28 mouse cellular contexts compared by ENCODE assay signal in the genomic region with DNA sequence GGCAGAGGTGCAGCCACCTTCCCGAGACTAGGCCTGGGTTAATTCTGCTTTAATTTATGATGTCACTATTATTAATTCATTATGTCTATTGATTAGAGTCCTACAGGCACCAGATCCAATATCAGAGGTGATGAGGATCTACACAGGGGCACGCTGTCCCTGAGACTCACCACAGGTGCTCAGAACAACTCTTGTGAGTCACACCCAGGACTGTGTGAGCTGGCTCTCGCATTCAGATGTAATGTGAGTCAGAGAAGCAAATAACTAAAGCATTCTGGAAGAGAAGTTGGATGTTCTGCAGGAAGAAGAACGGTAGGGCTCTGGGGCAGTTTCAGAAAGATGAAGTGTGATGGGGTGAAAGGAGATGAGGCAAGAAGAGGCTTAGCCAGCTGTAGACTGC. TPM values are rescaled to one million over a fixed set of nuclear protein-coding genes. Genes with fewer than 3 reads are reported as not detected.
DNase-seq lines count a peak whose midpoint lies in the region; ATAC-seq and TF ChIP-seq lines count a peak whose summit lies in the region.
"Had no signal": no experiment of that assay in that cellular context is flagged by ENCODE, and none has a peak within 500 bp of the region (broad histone marks: within the 10 kb centered on the region; RNA-seq: fewer than 3 reads in every experiment).

No protein-coding gene starts in this region.

- H3K27me3 ChIP-seq in lung, postnatal 0 days (replicated peaks; ENCODE audit: insufficient read depth, low read length), result no peaks in the 10 kb centered on the region
- H3K27me3 ChIP-seq: embryonic facial prominence, embryonic 12.5 days; forebrain, embryonic 13.5 days; forebrain, embryonic 15.5 days; Patski had no signal

- H3K4me2 ChIP-seq in lung, postnatal 0 days (replicated peaks; ENCODE audit: low read depth, low read length), result no peak overlapping the region
- H3K4me2 ChIP-seq: embryonic facial prominence, embryonic 12.5 days; forebrain, embryonic 13.5 days; forebrain, embryonic 15.5 days had no signal

- no peak for TF ChIP-seq EP300 in lung, postnatal 0 days (IDR thresholded peaks at IDR 0.05)

- WGBS in lung, postnatal 0 days, result 61% methylated on average over 4 of the region's 4 CpGs

- ATAC-seq in lung, postnatal 0 days, result no peak
- ATAC-seq: activated CD4-positive, CD25-positive, alpha-beta regulatory T cell, adult 4 months; forebrain, embryonic 13.5 days; forebrain, embryonic 15.5 days; forebrain, postnatal 0 days; Patski had no signal

- H3K36me3 ChIP-seq in lung, postnatal 0 days (ENCODE audit: insufficient read depth, low read length), result no peaks in the 10 kb centered on the region
- H3K36me3 ChIP-seq: embryonic facial prominence, embryonic 10.5 days; embryonic facial prominence, embryonic 12.5 days; forebrain, embryonic 15.5 days had no signal

- no peak overlapping the region for H3K27ac ChIP-seq in lung, postnatal 0 days (ENCODE audit: low read length)
- H3K27ac ChIP-seq: embryonic facial prominence, embryonic 10.5 days; embryonic facial prominence, embryonic 12.5 days; forebrain, embryonic 13.5 days; forebrain, embryonic 15.5 days had no signal

- no peaks in the 10 kb centered on the region for H3K9me3 ChIP-seq in lung, postnatal 0 days (ENCODE audit: low read length)
- H3K9me3 ChIP-seq: embryonic facial prominence, embryonic 10.5 days; embryonic facial prominence, embryonic 12.5 days; forebrain, embryonic 13.5 days; forebrain, embryonic 15.5 days had no signal

- H3K4me3 ChIP-seq in lung, postnatal 0 days (ENCODE audit: low read depth, low read length), result no peak overlapping the region
- H3K4me3 ChIP-seq: embryonic facial prominence, embryonic 10.5 days; embryonic facial prominence, embryonic 12.5 days; forebrain, embryonic 13.5 days; forebrain, embryonic 15.5 days had no signal

- peak; percentile 36 to 55 for DNase-seq in adrenal gland, adult (ENCODE audit: inconsistent age in 2 of 2, low spot score in 1 of 2)
- DNase-seq in adrenal gland, postnatal 36 days, result no peak
- peak; percentile 36 for DNase-seq in lung, postnatal 0 days (ENCODE audit: low spot score)
- DNase-seq in lung, postnatal 25 days (ENCODE audit: low spot score), result no peak
- peak; percentile 67 for DNase-seq in brain, adult 2 months (ENCODE audit: low read depth, low spot score)
- no peak for DNase-seq in layer of hippocampus, postnatal 14 days (ENCODE audit: low spot score in 2 of 2)
- DNase-seq: adrenal gland, adult 2 months; adrenal gland, postnatal 10 days; adrenal gland, postnatal 25 days; cerebellum, adult 11 months; cerebellum, adult 2 months; cerebellum, adult 9-10 months; cerebellum, postnatal 10 days; cerebellum, postnatal 25 days; forebrain, postnatal 0 days had no signal

- no peak overlapping the region for H3K9ac ChIP-seq in lung, postnatal 0 days (replicated peaks; ENCODE audit: low read depth)
- H3K9ac ChIP-seq: embryonic facial prominence, embryonic 12.5 days; forebrain, embryonic 13.5 days; forebrain, embryonic 15.5 days; forebrain, postnatal 0 days had no signal

- no peak for TF ChIP-seq CTCF in lung, postnatal 0 days (IDR thresholded peaks at IDR 0.05)

- peaks cover 3% of the 10 kb centered on the region; the same call in 1 of the 2 replicates for H3K4me1 ChIP-seq in lung, postnatal 0 days (ENCODE audit: insufficient read depth, low read depth, low read length)

RNA-seq across cellular contexts. Expression of a gene that starts 2.4 kb away (rescaled TPM):
- 100 to 1,000 TPM; 143 to 157 TPM for total RNA-seq in adrenal gland, postnatal 36 days (2021)
- 5.6 and 6.5 TPM in 2 replicates for polyA plus RNA-seq in lung, postnatal 0 days (2015; fragmentation: Nextera tagmentation; extraction: Ambion mirVana)
- total RNA-seq in layer of hippocampus, postnatal 14 days (2021), result 10 to 100 TPM; 88.4 to 91.6 TPM
- total RNA-seq: MEL had no signal

RNA-seq across cellular contexts. Expression of a gene that starts 14.3 kb away (rescaled TPM):
- total RNA-seq in adrenal gland, postnatal 36 days (2021), result 1 to 10 TPM; 4.3 to 6.0 TPM
- 3.6 and 4.1 TPM in 2 replicates for polyA plus RNA-seq in lung, postnatal 0 days (2015; fragmentation: Nextera tagmentation; extraction: Ambion mirVana)
- 1 to 10 TPM; 7.8 to 9.8 TPM for total RNA-seq in layer of hippocampus, postnatal 14 days (2021)
- total RNA-seq: MEL had no signal
- polyA plus RNA-seq: activated CD4-positive, CD25-positive, alpha-beta regulatory T cell, adult 4 months; C2C12 had no signal

RNA-seq across cellular contexts. Expression of a gene that starts 33.6 kb away (rescaled TPM):
- 10 to 100 TPM; 28.9 to 43.7 TPM for total RNA-seq in adrenal gland, postnatal 36 days (2021)
- 47.2 and 50.4 TPM in 2 replicates for polyA plus RNA-seq in lung, postnatal 0 days (2015; fragmentation: Nextera tagmentation; extraction: Ambion mirVana)
- total RNA-seq in layer of hippocampus, postnatal 14 days (2021), result 100 to 1,000 TPM; 229 to 240 TPM
- polyA plus RNA-seq: activated CD4-positive, CD25-positive, alpha-beta regulatory T cell, adult 4 months had no signal

RNA-seq across cellular contexts. Expression of a gene that starts 39.8 kb away (rescaled TPM):
- total RNA-seq in adrenal gland, postnatal 36 days (2021), result not detected
- polyA plus RNA-seq in lung, postnatal 0 days (2015; fragmentation: Nextera tagmentation; extraction: Ambion mirVana), result 0.27 and 0.40 TPM in 2 replicates
- total RNA-seq in layer of hippocampus, postnatal 14 days (2021), result not detected
- total RNA-seq: adrenal gland, adult 2 months; adrenal gland, postnatal 25 days; ES-E14; forebrain, postnatal 0 days; MEL had no signal
- polyA plus RNA-seq: activated CD4-positive, CD25-positive, alpha-beta regulatory T cell, adult 4 months; brain, embryonic 14.5 days; C2C12; cerebellum, adult 2 months; cortical plate, adult 2 months; embryonic facial prominence, embryonic 10.5 days; embryonic facial prominence, embryonic 12.5 days; forebrain, embryonic 11.5 days; forebrain, embryonic 15.5 days; forebrain, postnatal 0 days; Patski had no signal

RNA-seq across cellular contexts. Expression of a gene that starts 52.2 kb away (rescaled TPM):
- not detected for total RNA-seq in adrenal gland, postnatal 36 days (2021)
- polyA plus RNA-seq in lung, postnatal 0 days (2015; fragmentation: Nextera tagmentation; extraction: Ambion mirVana), result not detected in 2 replicates
- not detected for total RNA-seq in layer of hippocampus, postnatal 14 days (2021)
- total RNA-seq: adrenal gland, adult 2 months; adrenal gland, postnatal 10 days; adrenal gland, postnatal 25 days; ES-E14; forebrain, postnatal 0 days had no signal
- polyA plus RNA-seq: activated CD4-positive, CD25-positive, alpha-beta regulatory T cell, adult 4 months; adrenal gland, adult 2 months; brain, embryonic 14.5 days; C2C12; cortical plate, adult 2 months; embryonic facial prominence, embryonic 10.5 days; embryonic facial prominence, embryonic 12.5 days; embryonic facial prominence, embryonic 14.5 days; forebrain, embryonic 11.5 days; forebrain, embryonic 13.5 days; forebrain, embryonic 15.5 days; forebrain, postnatal 0 days; Patski had no signal

Comparison
In these comparisons a context has a peak if more than half of its experiments do, and no peak if none do; other contexts are left out.
1. DNase-seq: peak in adrenal gland, adult (2 of 2), lung, postnatal 0 days (single experiment) and brain, adult 2 months (single experiment); none in adrenal gland, postnatal 36 days (0 of 2), lung, postnatal 25 days (single experiment) and layer of hippocampus, postnatal 14 days (0 of 2).
2. RNA of a gene that starts 33.6 kb away (total RNA-seq): 229 to 240 TPM in layer of hippocampus, postnatal 14 days; 28.9 to 43.7 TPM in adrenal gland, postnatal 36 days; every median in the first group is over 4 times any median in the second.